19 mouse cellular contexts compared by ENCODE assay signal in the genomic region with DNA sequence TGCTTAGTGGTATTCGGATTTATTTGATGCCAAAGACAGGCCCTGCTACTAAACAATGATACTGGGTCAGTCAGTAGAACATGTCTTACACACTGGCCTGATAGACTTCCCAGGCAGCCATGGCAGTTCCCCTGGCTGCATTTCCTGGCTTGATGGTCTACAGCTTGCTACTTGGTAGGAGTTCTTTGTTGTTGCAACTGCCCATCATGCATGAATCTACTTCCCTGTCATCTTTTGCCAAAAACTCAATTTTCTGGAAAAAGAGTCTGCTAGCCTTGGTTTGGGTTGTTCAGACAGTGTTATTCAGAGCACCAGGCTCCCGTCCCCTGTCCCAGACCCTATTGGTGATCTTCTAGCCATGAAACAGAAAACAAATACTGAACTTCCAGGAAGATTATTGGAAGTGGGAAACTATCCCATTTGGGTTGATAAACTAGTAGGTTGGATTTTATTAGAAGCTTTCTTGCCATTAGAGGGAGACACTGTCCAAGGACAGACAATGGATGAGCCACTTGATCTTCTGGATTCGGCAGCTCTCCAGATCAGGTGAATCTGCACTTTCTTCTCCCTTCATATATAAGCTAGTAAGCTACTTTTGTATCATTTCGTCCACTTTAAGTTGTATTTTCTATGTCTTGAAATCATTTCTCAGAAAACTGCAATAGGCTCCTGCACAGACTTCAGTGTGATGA.
DNase-seq lines count a peak whose midpoint lies in the region; ATAC-seq and TF ChIP-seq lines count a peak whose summit lies in the region.
"Had no signal": no experiment of that assay in that cellular context is flagged by ENCODE, and none has a peak within 500 bp of the region (broad histone marks: within the 10 kb centered on the region; RNA-seq: fewer than 3 reads in every experiment).

No protein-coding gene starts in this region.

- no peak overlapping the region for H3K9ac ChIP-seq in forebrain, postnatal 0 days
- no peak overlapping the region for H3K9ac ChIP-seq in forebrain, embryonic 13.5 days
- H3K9ac ChIP-seq in kidney, embryonic 16.5 days (replicated peaks; ENCODE audit: low read length) = no peak overlapping the region
- no peak overlapping the region for H3K9ac ChIP-seq in midbrain, embryonic 14.5 days (replicated peaks; ENCODE audit: low read length)
- H3K9ac ChIP-seq: embryonic facial prominence, embryonic 15.5 days; liver, embryonic 14.5 days; neural tube, embryonic 15.5 days had no signal

- DNase-seq in forebrain, postnatal 0 days = peak; percentile 20
- peak; percentile 19 for DNase-seq in kidney, adult 9 months
- DNase-seq in midbrain, embryonic 14.5 days = peak; percentile 46
- DNase-seq in midbrain, embryonic 10.5 days (ENCODE audit: low spot score) = no peak
- DNase-seq in brain, embryonic 14.5 days (ENCODE audit: low read depth) = peak; percentile 75
- no peak for DNase-seq in testis, postnatal 14 days (ENCODE audit: low spot score)
- DNase-seq: gastrocnemius, postnatal 25 days; kidney, adult 11 months; layer of hippocampus, adult 9-11 months; lung, postnatal 14 days; spleen, adult 18-20 months; thymus, postnatal 25 days had no signal

- H3K27ac ChIP-seq in forebrain, postnatal 0 days (ENCODE audit: low read depth, low read length) = no peak overlapping the region
- no peak overlapping the region for H3K27ac ChIP-seq in forebrain, embryonic 13.5 days
- no peak overlapping the region for H3K27ac ChIP-seq in kidney, embryonic 16.5 days (ENCODE audit: low read length)
- H3K27ac ChIP-seq in midbrain, embryonic 14.5 days (replicated peaks; ENCODE audit: low read depth, low read length) = no peak overlapping the region
- no peak overlapping the region for H3K27ac ChIP-seq in midbrain, embryonic 10.5 days (replicated peaks)
- H3K27ac ChIP-seq: embryonic facial prominence, embryonic 15.5 days; heart, embryonic 10.5 days; liver, embryonic 14.5 days; neural tube, embryonic 15.5 days had no signal

- no peak overlapping the region for H3K4me2 ChIP-seq in forebrain, postnatal 0 days (ENCODE audit: low read depth)
- no peak overlapping the region for H3K4me2 ChIP-seq in forebrain, embryonic 13.5 days
- no peak overlapping the region for H3K4me2 ChIP-seq in kidney, embryonic 16.5 days (replicated peaks; ENCODE audit: low read depth, low read length)
- no peak overlapping the region for H3K4me2 ChIP-seq in midbrain, embryonic 14.5 days (ENCODE audit: low read length)
- H3K4me2 ChIP-seq: embryonic facial prominence, embryonic 15.5 days; neural tube, embryonic 15.5 days had no signal

- no peak for TF ChIP-seq POLR2A in brain, embryonic 14.5 days (IDR thresholded peaks at IDR 0.05; ENCODE audit: borderline replicate concordance, extremely low read depth, insufficient read depth, insufficient read length, poor library complexity, severe bottlenecking)

- peak; percentile 30; the same call in 1 of the 2 replicates for TF ChIP-seq CTCF in forebrain, postnatal 0 days (IDR thresholded peaks at IDR 0.05; ENCODE audit: low read depth)
- peak; percentile 19; the same call in 1 of the 2 replicates for TF ChIP-seq CTCF in brain, embryonic 14.5 days (IDR thresholded peaks at IDR 0.05; ENCODE audit: borderline replicate concordance, extremely low read depth, insufficient read depth, insufficient read length)

- H3K36me3 ChIP-seq in forebrain, postnatal 0 days (ENCODE audit: insufficient read depth) = no peaks in the 10 kb centered on the region
- H3K36me3 ChIP-seq in forebrain, embryonic 13.5 days (ENCODE audit: poor library complexity, severe bottlenecking) = no peaks in the 10 kb centered on the region
- H3K36me3 ChIP-seq in kidney, embryonic 16.5 days (ENCODE audit: insufficient read depth, low read length) = no peaks in the 10 kb centered on the region
- no peaks in the 10 kb centered on the region for H3K36me3 ChIP-seq in midbrain, embryonic 14.5 days (ENCODE audit: control insufficient read depth, insufficient read depth, low read length)
- no peaks in the 10 kb centered on the region for H3K36me3 ChIP-seq in midbrain, embryonic 10.5 days
- H3K36me3 ChIP-seq: embryonic facial prominence, embryonic 15.5 days; heart, embryonic 10.5 days; neural tube, embryonic 15.5 days had no signal

- ATAC-seq in forebrain, postnatal 0 days = no peak
- no peak for ATAC-seq in forebrain, embryonic 13.5 days
- ATAC-seq in kidney, embryonic 16.5 days (ENCODE audit: low FRiP score, low TSS enrichment) = no peak
- no peak for ATAC-seq in midbrain, embryonic 14.5 days (ENCODE audit: low FRiP score, low TSS enrichment)
- ATAC-seq: activated CD4-positive, CD25-positive, alpha-beta regulatory T cell, adult 4 months had no signal

- H3K4me1 ChIP-seq in forebrain, postnatal 0 days (ENCODE audit: insufficient read depth) = 0 out of 2 replicates have a peak, but pooled peaks cover 6% of the 10 kb centered on the region
- peaks cover 17% of the 10 kb centered on the region for H3K4me1 ChIP-seq in forebrain, embryonic 13.5 days
- H3K4me1 ChIP-seq in kidney, embryonic 16.5 days (ENCODE audit: insufficient read depth, low read length) = no peaks in the 10 kb centered on the region
- no peaks in the 10 kb centered on the region for H3K4me1 ChIP-seq in midbrain, embryonic 14.5 days (ENCODE audit: control insufficient read depth, insufficient read depth, low read length)
- H3K4me1 ChIP-seq in midbrain, embryonic 10.5 days = no peaks in the 10 kb centered on the region
- H3K4me1 ChIP-seq: embryonic facial prominence, embryonic 15.5 days; heart, embryonic 10.5 days; neural tube, embryonic 15.5 days had no signal

- no peak overlapping the region for H3K4me3 ChIP-seq in forebrain, postnatal 0 days (ENCODE audit: low read depth, low read length)
- no peak overlapping the region for H3K4me3 ChIP-seq in forebrain, embryonic 13.5 days
- no peak overlapping the region for H3K4me3 ChIP-seq in kidney, embryonic 16.5 days (ENCODE audit: low read length)
- H3K4me3 ChIP-seq in midbrain, embryonic 14.5 days (replicated peaks; ENCODE audit: low read depth, low read length) = no peak overlapping the region
- H3K4me3 ChIP-seq in midbrain, embryonic 10.5 days = no peak overlapping the region
- H3K4me3 ChIP-seq: embryonic facial prominence, embryonic 15.5 days; heart, embryonic 10.5 days; neural tube, embryonic 15.5 days had no signal

- WGBS in forebrain, postnatal 0 days = 75% methylated on average over 4 of the region's 4 CpGs
- WGBS in forebrain, embryonic 13.5 days = 82% methylated on average over 4 of the region's 4 CpGs
- WGBS in kidney, embryonic 16.5 days = 78% methylated on average over 4 of the region's 4 CpGs
- 78% methylated on average over 4 of the region's 4 CpGs for WGBS in midbrain, embryonic 14.5 days
- 83% methylated on average over 4 of the region's 4 CpGs for WGBS in midbrain, embryonic 10.5 days

- no peaks in the 10 kb centered on the region for H3K9me3 ChIP-seq in forebrain, postnatal 0 days (ENCODE audit: low read length)
- H3K9me3 ChIP-seq in forebrain, embryonic 13.5 days (replicated peaks) = no peaks in the 10 kb centered on the region
- H3K9me3 ChIP-seq in kidney, embryonic 16.5 days (ENCODE audit: low read length) = no peaks in the 10 kb centered on the region
- no peaks in the 10 kb centered on the region for H3K9me3 ChIP-seq in midbrain, embryonic 14.5 days (ENCODE audit: control insufficient read depth, low read length)
- no peaks in the 10 kb centered on the region for H3K9me3 ChIP-seq in midbrain, embryonic 10.5 days (replicated peaks)
- H3K9me3 ChIP-seq: embryonic facial prominence, embryonic 15.5 days; heart, embryonic 10.5 days; neural tube, embryonic 15.5 days had no signal

- no peaks in the 10 kb centered on the region for H3K27me3 ChIP-seq in forebrain, postnatal 0 days (ENCODE audit: insufficient read depth, low read length)
- no peaks in the 10 kb centered on the region for H3K27me3 ChIP-seq in forebrain, embryonic 13.5 days
- no peaks in the 10 kb centered on the region for H3K27me3 ChIP-seq in kidney, embryonic 16.5 days (ENCODE audit: insufficient read depth, low read length)
- H3K27me3 ChIP-seq in midbrain, embryonic 14.5 days (ENCODE audit: control insufficient read depth, insufficient read depth, low read length) = no peaks in the 10 kb centered on the region
- H3K27me3 ChIP-seq in midbrain, embryonic 10.5 days (ENCODE audit: low read depth, poor library complexity, severe bottlenecking) = no peaks in the 10 kb centered on the region
- H3K27me3 ChIP-seq: embryonic facial prominence, embryonic 15.5 days; neural tube, embryonic 15.5 days had no signal

Comparison
In these comparisons a context has a peak if more than half of its experiments do, and no peak if none do; other contexts are left out.
1. DNase-seq: peak in forebrain, postnatal 0 days (single experiment), kidney, adult 9 months (single experiment), midbrain, embryonic 14.5 days (single experiment) and brain, embryonic 14.5 days (single experiment); none in midbrain, embryonic 10.5 days (single experiment) and testis, postnatal 14 days (single experiment).